Mouse (Mus musculus) heart, postnatal 0 days (tissue): ENCODE data around the gene Tlx2. TPM values are rescaled to one million over a fixed set of nuclear protein-coding genes. Genes with fewer than 3 reads are reported as not detected.

Experiments
- ATAC-seq: fragments of 200-750 bp; cut with Nextera tagmentation; 2 replicates; pipeline ENCODE4 v1.8.0; 2017; ENCODE audit warnings: low read depth, moderate number of reproducible peaks, moderate library complexity; ENCODE audit not compliant: insufficient read depth
- DNase-seq: peaks from one replicate; pipeline ENCODE4 v3.0.0-alpha.2; 2016; ENCODE audit warnings: low spot score
- H3K27ac ChIP-seq: fragments of 300-500 bp; sonication (generic); 2 replicates; pipeline ENCODE4 v1.5.1; 2014; ENCODE audit warnings: low read depth, mild to moderate bottlenecking
- H3K27me3 ChIP-seq: fragments of 300-500 bp; sonication (generic); 2 replicates; pipeline ENCODE4 v1.6.1; 2014; ENCODE audit warnings: low read length, mixed read lengths; ENCODE audit not compliant: control insufficient read depth, insufficient read depth
- H3K36me3 ChIP-seq: fragments of 300-500 bp; sonication (generic); replicated peaks from 2 replicates; pipeline ENCODE4 v1.6.1; 2014; ENCODE audit warnings: low read length, mixed read lengths; ENCODE audit not compliant: control insufficient read depth, insufficient read depth
- H3K4me1 ChIP-seq: fragments of 300-500 bp; sonication (generic); 2 replicates; pipeline ENCODE4 v1.6.1; 2014; ENCODE audit warnings: antibody characterized with exemption; ENCODE audit not compliant: control insufficient read depth, insufficient read depth
- H3K4me2 ChIP-seq: fragments of 300-500 bp; sonication (generic); 2 replicates; pipeline ENCODE4 v1.6.1; 2014; ENCODE audit warnings: low read depth, mild to moderate bottlenecking, low read length, moderate library complexity
- H3K4me3 ChIP-seq: fragments of 300-500 bp; sonication (generic); 2 replicates; pipeline ENCODE4 v1.5.1; 2014; ENCODE audit warnings: low read depth, low read length
- H3K9ac ChIP-seq: fragments of 300-500 bp; sonication (generic); replicated peaks from 2 replicates; pipeline ENCODE4 v1.6.1; 2014; ENCODE audit warnings: low read depth, low read length, mixed read lengths
- H3K9me3 ChIP-seq: fragments of 300-500 bp; sonication (generic); replicated peaks from 2 replicates; pipeline ENCODE4 v1.6.1; 2016; ENCODE audit warnings: low read length; ENCODE audit not compliant: control insufficient read depth
- CTCF ChIP-seq: IDR thresholded peaks from 2 replicates; pipeline ENCODE4 v1.5.1; 2016; ENCODE audit warnings: antibody characterized with exemption, control low read depth, low read depth
- EP300 ChIP-seq: IDR thresholded peaks from 2 replicates; pipeline ENCODE4 v1.6.1; 2016; ENCODE audit warnings: antibody characterized with exemption, low read depth
- WGBS: fragments of 180-500 bp; shearing (Covaris S2); extraction: QIAGEN DNeasy Blood & Tissue Kit; methylation state at CpG from one replicate; pipeline ENCODE4 v1.1.7; 2014; 5-methylcytosine and 5-hydroxymethylcytosine counted together
- microRNA counts: library from miRNA; unstranded; fragments of <30 nt; microRNA quantifications from one replicate; lab custom pipeline; 2015
- microRNA-seq: library from miRNA; unstranded; fragments of <30 nt; microRNA quantifications from one replicate; pipeline ENCODE4, GENCODE M21; 2016
- polyA plus RNA-seq: library from polyadenylated mRNA; unstranded; fragments of >200 nt; fragmentation: Nextera tagmentation; extraction: Ambion mirVana; gene quantifications from 2 replicates; pipeline ENCODE4 v1.2.1, GENCODE M21; 2015
- total RNA-seq: library from RNA; depleted of rRNA; stranded (reverse); fragments of >200 nt; gene quantifications from 2 replicates; pipeline ENCODE4 v1.2.3, GENCODE M21; 2014; ENCODE audit warnings: low replicate concordance; rRNA removed

Tlx2 gene
- total and polyA plus RNA-seq, 2 experiments from 2014 or later: not detected

DNA sequence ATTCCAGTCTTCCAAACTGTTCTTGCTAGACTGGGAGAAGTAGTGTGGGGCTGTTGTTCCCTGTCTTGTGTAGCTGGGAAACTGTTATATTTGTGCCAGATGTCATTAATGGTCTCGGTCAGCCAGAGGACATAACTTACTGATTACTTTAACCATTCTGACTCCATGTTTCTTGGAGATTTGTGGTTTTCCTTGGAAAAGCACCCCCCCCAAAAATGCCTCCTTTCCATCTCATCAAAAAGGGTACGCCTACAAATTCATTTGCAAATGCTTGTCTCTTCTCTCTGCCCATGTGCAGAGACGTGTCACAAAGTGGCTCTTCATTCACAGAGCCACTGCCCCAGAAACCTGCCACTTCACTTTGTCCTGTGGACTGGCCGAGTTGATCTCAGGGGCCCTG lies 45.7 kb downstream of the Tlx2 start:
- Histone ChIP-seq H3K9ac (no peak overlapping the region), H3K4me1 (no peaks in the 10 kb centered on the region), H3K27ac (no peak overlapping the region), H3K36me3 (no peaks in the 10 kb centered on the region), H3K27me3 (0 out of 2 replicates have a peak, but pooled peaks cover 6% of the 10 kb centered on the region), H3K4me3 (no peak overlapping the region), H3K4me2 (no peak overlapping the region), H3K9me3 (no peaks in the 10 kb centered on the region)
- ATAC-seq: no peak
- TF ChIP-seq CTCF (no peak), EP300 (no peak)
- DNase-seq: no peak
- 59% methylated on average over 4 of the region's 4 CpGs for WGBS

DNA sequence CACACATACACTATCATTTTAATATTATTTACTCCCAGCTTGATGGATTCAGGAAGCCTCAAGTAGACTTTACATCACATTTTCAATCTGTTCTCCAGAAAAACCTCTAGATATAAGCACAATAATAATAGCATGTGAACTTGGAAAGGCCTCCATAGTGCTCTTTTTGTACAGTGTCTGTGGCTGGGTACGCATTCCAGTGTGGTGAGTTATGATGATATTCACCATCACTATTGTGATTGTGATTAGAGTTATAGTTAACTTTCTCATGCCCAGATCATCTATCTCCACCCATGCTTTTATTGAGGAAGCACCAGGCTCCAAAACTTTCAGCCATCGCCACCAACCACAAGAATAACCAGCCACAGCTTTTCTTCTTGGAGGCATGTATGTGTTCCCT lies 46.3 kb downstream of the Tlx2 start:
- no peak for TF ChIP-seq EP300
- no peak for TF ChIP-seq CTCF
- ATAC-seq (no peak), DNase-seq (no peak)
- Histone ChIP-seq H3K9ac (no peak overlapping the region), H3K27me3 (0 out of 2 replicates have a peak, but pooled peaks cover 3% of the 10 kb centered on the region), H3K4me2 (no peak overlapping the region), H3K9me3 (no peaks in the 10 kb centered on the region), H3K36me3 (no peaks in the 10 kb centered on the region), H3K4me3 (no peak overlapping the region), H3K4me1 (no peaks in the 10 kb centered on the region), H3K27ac (no peak overlapping the region)
- 85% methylated on average over 2 of the region's 2 CpGs for WGBS

DNA sequence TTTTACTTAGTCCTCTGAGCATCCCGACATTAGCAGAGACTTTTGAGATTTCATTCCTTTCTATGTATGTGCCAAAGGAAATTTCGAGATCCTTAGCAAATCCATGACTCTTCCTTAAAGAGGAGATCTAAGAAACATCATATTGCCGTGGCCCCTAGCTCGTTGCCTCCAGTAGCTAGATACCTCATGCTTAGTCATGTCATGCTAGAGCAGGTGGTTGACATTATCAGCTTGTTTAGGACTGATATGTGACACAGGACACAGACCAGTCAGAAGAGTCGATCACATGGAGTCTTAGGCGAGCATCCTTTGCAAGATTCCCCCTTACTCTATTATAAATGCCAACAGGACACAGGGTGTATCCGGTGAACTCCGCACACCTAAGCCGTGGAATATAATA lies 47.1 kb downstream of the Tlx2 start:
- Histone ChIP-seq H3K27me3 (no peaks in the 10 kb centered on the region), H3K27ac (no peak overlapping the region), H3K9me3 (no peaks in the 10 kb centered on the region), H3K9ac (no peak overlapping the region), H3K4me2 (no peak overlapping the region), H3K4me1 (no peaks in the 10 kb centered on the region), H3K4me3 (no peak overlapping the region), H3K36me3 (no peaks in the 10 kb centered on the region)
- WGBS: 71% methylated on average over 9 of the region's 9 CpGs
- no peak for ATAC-seq
- TF ChIP-seq CTCF (no peak), EP300 (no peak)
- no peak for DNase-seq

DNA sequence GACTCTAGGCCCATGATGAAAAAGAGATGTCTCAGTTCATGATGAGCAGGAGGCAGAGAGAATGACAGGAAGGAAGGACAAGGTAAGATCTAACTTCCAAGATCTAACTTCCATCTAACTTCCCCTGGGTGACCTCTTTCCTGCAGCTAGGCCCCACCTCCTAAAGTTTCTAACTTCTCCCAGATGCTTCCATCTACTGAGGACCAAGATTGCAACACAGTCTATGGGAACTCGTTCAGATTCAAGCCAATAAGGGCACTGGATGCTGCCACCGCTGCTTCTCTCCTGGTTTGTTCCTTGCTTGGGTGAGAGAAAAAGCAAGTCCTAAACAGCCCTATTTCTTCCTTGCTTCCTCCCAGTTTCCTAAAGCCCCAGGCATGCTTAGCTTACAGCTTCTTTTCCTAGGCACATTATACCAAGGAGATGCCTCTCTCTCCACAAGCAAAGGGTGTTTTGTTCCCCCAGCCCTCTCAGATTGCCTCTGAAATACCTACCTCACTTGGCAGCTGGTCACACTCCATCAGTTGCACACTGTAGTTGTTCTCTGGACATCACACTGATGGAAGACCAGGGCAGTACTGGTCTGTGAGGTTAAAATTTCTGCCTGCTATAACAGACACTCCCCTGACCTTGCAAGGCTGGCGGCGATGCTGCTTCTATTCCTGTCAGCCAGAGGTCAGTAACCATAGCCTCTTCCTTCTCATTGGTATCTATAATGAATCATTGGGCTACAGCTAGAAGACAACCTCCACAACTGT lies 49.1 kb downstream of the Tlx2 start:
- H3K36me3 ChIP-seq: no peaks in the 10 kb centered on the region
- no peaks in the 10 kb centered on the region for H3K27me3 ChIP-seq
- no peak overlapping the region for H3K9ac ChIP-seq
- WGBS: 70% methylated on average over 4 of the region's 4 CpGs
- ATAC-seq: no peak
- H3K4me3 ChIP-seq: no peak overlapping the region
- TF ChIP-seq EP300 (no peak), CTCF (no peak)
- H3K4me1 ChIP-seq: no peaks in the 10 kb centered on the region
- H3K27ac ChIP-seq: no peak overlapping the region
- H3K4me2 ChIP-seq: no peak overlapping the region
- no peak for DNase-seq
- no peaks in the 10 kb centered on the region for H3K9me3 ChIP-seq

DNA sequence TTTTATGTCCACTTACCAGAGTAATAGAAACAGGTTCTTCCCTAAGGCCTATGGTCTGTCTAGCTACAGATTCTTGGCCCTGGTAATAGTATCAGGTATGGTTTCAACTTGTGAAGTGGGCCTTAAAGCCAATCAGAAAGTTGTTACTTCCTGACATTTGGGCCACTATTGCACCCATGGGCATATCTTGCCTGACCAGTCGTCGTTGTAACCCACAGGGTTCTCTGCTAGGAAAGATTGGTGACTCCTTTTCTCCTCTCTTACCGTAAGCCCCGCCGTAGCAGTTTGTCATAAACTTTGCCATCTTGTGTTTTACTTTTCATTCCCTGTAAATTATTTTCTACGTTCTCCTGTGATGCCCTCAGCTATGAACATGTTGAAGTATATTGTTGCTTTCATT lies 50.0 kb downstream of the Tlx2 start:
- no peak for DNase-seq
- 90% methylated on average over 6 of the region's 6 CpGs for WGBS
- H3K4me3 ChIP-seq: no peak overlapping the region
- H3K9me3 ChIP-seq: no peaks in the 10 kb centered on the region
- H3K27me3 ChIP-seq: no peaks in the 10 kb centered on the region
- H3K4me1 ChIP-seq: no peaks in the 10 kb centered on the region
- H3K36me3 ChIP-seq: no peaks in the 10 kb centered on the region
- TF ChIP-seq CTCF (no peak), EP300 (no peak)
- no peak overlapping the region for H3K4me2 ChIP-seq
- H3K9ac ChIP-seq: no peak overlapping the region
- ATAC-seq: no peak
- no peak overlapping the region for H3K27ac ChIP-seq

DNA sequence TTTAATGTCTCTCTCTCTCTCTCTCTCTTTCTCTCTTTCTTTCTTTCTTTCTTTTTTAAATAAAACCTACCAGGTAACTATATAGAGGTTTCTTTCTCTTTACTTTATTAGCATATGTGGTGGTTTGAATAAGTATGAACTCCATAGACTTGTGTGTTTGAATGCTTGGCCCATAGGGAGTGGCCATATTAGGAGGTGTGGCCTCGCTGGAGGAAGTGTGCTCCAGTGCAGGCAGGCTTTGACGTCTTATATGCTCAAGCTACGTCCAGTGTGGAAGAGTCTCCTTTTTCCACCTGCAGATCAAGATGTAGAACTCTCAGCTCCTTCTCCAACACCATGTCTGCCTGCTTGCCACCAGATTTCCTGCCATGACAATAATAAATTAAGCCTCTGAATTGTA lies 51.0 kb downstream of the Tlx2 start:
- no peaks in the 10 kb centered on the region for H3K36me3 ChIP-seq
- no peak overlapping the region for H3K4me3 ChIP-seq
- no peak for ATAC-seq
- no peaks in the 10 kb centered on the region for H3K27me3 ChIP-seq
- no peak overlapping the region for H3K27ac ChIP-seq
- no peak overlapping the region for H3K9ac ChIP-seq
- no peak overlapping the region for H3K4me2 ChIP-seq
- WGBS: 77% methylated on average over 3 of the region's 3 CpGs
- 0 out of 2 replicates have a peak, but pooled peaks cover 3% of the 10 kb centered on the region for H3K4me1 ChIP-seq
- TF ChIP-seq CTCF (no peak), EP300 (no peak)
- H3K9me3 ChIP-seq: no peaks in the 10 kb centered on the region
- DNase-seq: no peak

MicroRNA genes within 50 kb of the gene (microRNA counts, 519-probe panel; counts per million panel counts)
- not detected for microRNA mmu-miR-3470a+mmu-miR-3470b (lab: Ali Mortazavi, UCI)

Small RNA genes within 50 kb of the gene (microRNA-seq; reads per million reads assigned to microRNA genes)
- not detected for gene Mir3470a
- not detected for gene Mir7040

Other genes starting within 250 kb of the Tlx2 start
- gene Sema4f, start 130.5 kb downstream of the Tlx2 start, total RNA-seq: not detected in 2 replicates
- gene Sema4f, start 130.5 kb downstream of the Tlx2 start, polyA plus RNA-seq: 0.04 TPM in 1 of 2 replicates, not detected in the other
- 0.39 TPM in 1 of 2 replicates, not detected in the other for gene M1ap, start 123.4 kb downstream of the Tlx2 start, total RNA-seq
- 0.59 and 0.75 TPM in 2 replicates for gene M1ap, start 123.4 kb downstream of the Tlx2 start, polyA plus RNA-seq
- 9.2 and 11.5 TPM in 2 replicates for gene Dok1, start 36.8 kb downstream of the Tlx2 start, total RNA-seq
- 6.1 and 6.3 TPM in 2 replicates for gene Dok1, start 36.8 kb downstream of the Tlx2 start, polyA plus RNA-seq
- gene Loxl3, start 36.1 kb downstream of the Tlx2 start, total RNA-seq: 9.0 and 9.8 TPM in 2 replicates
- 3.8 and 4.3 TPM in 2 replicates for gene Loxl3, start 36.1 kb downstream of the Tlx2 start, polyA plus RNA-seq
- gene Aup1, start 15.8 kb downstream of the Tlx2 start, total RNA-seq: 156 and 219 TPM in 2 replicates
- gene Aup1, start 15.8 kb downstream of the Tlx2 start, polyA plus RNA-seq: 104 and 108 TPM in 2 replicates
- gene Htra2, start 15.0 kb downstream of the Tlx2 start, total RNA-seq: 46.3 and 50.3 TPM in 2 replicates
- gene Htra2, start 15.0 kb downstream of the Tlx2 start, polyA plus RNA-seq: 55.4 and 61.9 TPM in 2 replicates
- gene Dqx1, start 12.4 kb downstream of the Tlx2 start, total RNA-seq: not detected in 2 replicates
- gene Dqx1, start 12.4 kb downstream of the Tlx2 start, polyA plus RNA-seq: 0.08 and 0.32 TPM in 2 replicates
- gene Pcgf1, start 7.6 kb upstream of the Tlx2 start, total RNA-seq: 12.1 and 14.8 TPM in 2 replicates
- 13.2 and 14.7 TPM in 2 replicates for gene Pcgf1, start 7.6 kb upstream of the Tlx2 start, polyA plus RNA-seq
- gene Lbx2, start 16.1 kb upstream of the Tlx2 start, total RNA-seq: not detected in 2 replicates
- 0.59 and 0.64 TPM in 2 replicates for gene Lbx2, start 16.1 kb upstream of the Tlx2 start, polyA plus RNA-seq
- gene Ccdc142, start 31.3 kb upstream of the Tlx2 start, total RNA-seq: 0.11 and 0.97 TPM in 2 replicates
- gene Ccdc142, start 31.3 kb upstream of the Tlx2 start, polyA plus RNA-seq: 1.1 and 1.6 TPM in 2 replicates
- gene Gm42688, start 31.3 kb upstream of the Tlx2 start, total RNA-seq: 2.4 and 3.4 TPM in 2 replicates
- gene Gm42688, start 31.3 kb upstream of the Tlx2 start, polyA plus RNA-seq: 1.1 and 1.4 TPM in 2 replicates
- gene Mrpl53, start 38.7 kb upstream of the Tlx2 start, total RNA-seq: 87.9 and 156 TPM in 2 replicates
- 242 and 247 TPM in 2 replicates for gene Mrpl53, start 38.7 kb upstream of the Tlx2 start, polyA plus RNA-seq
- 27.5 and 28.1 TPM in 2 replicates for gene Mogs, start 45.2 kb upstream of the Tlx2 start, total RNA-seq
- 7.9 and 9.4 TPM in 2 replicates for gene Mogs, start 45.2 kb upstream of the Tlx2 start, polyA plus RNA-seq
- gene Wbp1, start 51.3 kb upstream of the Tlx2 start, total RNA-seq: 151 and 186 TPM in 2 replicates
- 97.5 and 98.1 TPM in 2 replicates for gene Wbp1, start 51.3 kb upstream of the Tlx2 start, polyA plus RNA-seq
- 8.9 and 11.6 TPM in 2 replicates for gene Ino80b, start 55.1 kb upstream of the Tlx2 start, total RNA-seq
- gene Ino80b, start 55.1 kb upstream of the Tlx2 start, polyA plus RNA-seq: 5.5 and 6.8 TPM in 2 replicates
- 40.0 and 45.9 TPM in 2 replicates for gene Rtkn, start 65.2 kb upstream of the Tlx2 start, total RNA-seq
- gene Rtkn, start 65.2 kb upstream of the Tlx2 start, polyA plus RNA-seq: 12.5 and 13.0 TPM in 2 replicates
- 1.4 and 5.5 TPM in 2 replicates for gene Wdr54, start 86.1 kb upstream of the Tlx2 start, total RNA-seq
- 0.96 and 1.1 TPM in 2 replicates for gene Wdr54, start 86.1 kb upstream of the Tlx2 start, polyA plus RNA-seq
- 2.0 TPM in 1 of 2 replicates, not detected in the other for gene 1700003E16Rik, start 86.1 kb upstream of the Tlx2 start, total RNA-seq
- 0.20 and 0.45 TPM in 2 replicates for gene 1700003E16Rik, start 86.1 kb upstream of the Tlx2 start, polyA plus RNA-seq
- gene Dctn1, start 95.6 kb upstream of the Tlx2 start, total RNA-seq: 45.9 and 47.7 TPM in 2 replicates
- gene Dctn1, start 95.6 kb upstream of the Tlx2 start, polyA plus RNA-seq: 48.9 and 50.8 TPM in 2 replicates
- gene Slc4a5, start 149.5 kb upstream of the Tlx2 start, total RNA-seq: not detected in 2 replicates
- gene Slc4a5, start 149.5 kb upstream of the Tlx2 start, polyA plus RNA-seq: 0.03 TPM in 1 of 2 replicates, not detected in the other